Mouse (Mus musculus) cerebellum, adult 9-11 months (tissue): Measurements from ENCODE around the gene Cnot11.
A peak's percentile ranks its signal among the peaks of the same experiment; 100 is the strongest.

Experiments
- DNase-seq: peaks from one replicate; pipeline ENCODE4 v3.0.0; 2022

Gene Cnot11

GRCm38 (mm10) chr1:39535515-39536311, 921 bp downstream of the Cnot11 start:
- peak; percentile 98 for DNase-seq

- DNase-seq, result no peak
These were observed 1.9 kb downstream of the Cnot11 start for GRCm38 (mm10) chr1:39536701-39537100.

- no peak for DNase-seq
These were observed 3.0 kb downstream of the Cnot11 start for GRCm38 (mm10) chr1:39537631-39538380.

- DNase-seq, result no peak
These were observed 5.8 kb downstream of the Cnot11 start for GRCm38 (mm10) chr1:39540592-39540991.

GRCm38 (mm10) chr1:39545589-39545988, 10.8 kb downstream of the Cnot11 start:
- DNase-seq, result no peak

- DNase-seq, result no peak
These were observed 11.5 kb downstream of the Cnot11 start for GRCm38 (mm10) chr1:39546160-39546866.

- no peak for DNase-seq
These were observed 12.4 kb downstream of the Cnot11 start for GRCm38 (mm10) chr1:39547238-39547637.

GRCm38 (mm10) chr1:39549831-39550230, 15.0 kb downstream of the Cnot11 start:
- no peak for DNase-seq

GRCm38 (mm10) chr1:39555556-39556415, 21.0 kb downstream of the Cnot11 start:
- no peak for DNase-seq

GRCm38 (mm10) chr1:39559009-39559408, 24.2 kb downstream of the Cnot11 start:
- DNase-seq, result no peak

GRCm38 (mm10) chr1:39561920-39562319, 27.1 kb downstream of the Cnot11 start:
- no peak for DNase-seq

GRCm38 (mm10) chr1:39563161-39563560, 28.4 kb downstream of the Cnot11 start:
- DNase-seq, result no peak

GRCm38 (mm10) chr1:39564603-39565002, 29.8 kb downstream of the Cnot11 start:
- no peak for DNase-seq

GRCm38 (mm10) chr1:39568079-39568478, 33.3 kb downstream of the Cnot11 start:
- no peak for DNase-seq

- DNase-seq, result no peak
These were observed 36.9 kb downstream of the Cnot11 start for GRCm38 (mm10) chr1:39571653-39572052.

GRCm38 (mm10) chr1:39573890-39574289, 39.1 kb downstream of the Cnot11 start:
- no peak for DNase-seq

- no peak for DNase-seq
These were observed 41.1 kb downstream of the Cnot11 start for GRCm38 (mm10) chr1:39575778-39576375.

- no peak for DNase-seq
These were observed 41.8 kb downstream of the Cnot11 start for GRCm38 (mm10) chr1:39576431-39577243.

GRCm38 (mm10) chr1:39577253-39577705, 42.5 kb downstream of the Cnot11 start, which contains the start of gene Rnf149:
Gene Rnf149 (minus strand): TSS chr1:39577405.
- peak; percentile 94 for DNase-seq

GRCm38 (mm10) chr1:39578446-39578845, 43.7 kb downstream of the Cnot11 start:
- DNase-seq, result no peak

- no peak for DNase-seq
These were observed 44.3 kb downstream of the Cnot11 start for GRCm38 (mm10) chr1:39579139-39579538.
